Mouse (Mus musculus): ENCODE results near the gene Nanos2. TPM values are rescaled to one million over a fixed set of nuclear protein-coding genes. Genes with fewer than 3 reads are reported as not detected.

Gene Nanos2
- polyA plus RNA-seq, 1 experiment = 2.7 TPM

DNA sequence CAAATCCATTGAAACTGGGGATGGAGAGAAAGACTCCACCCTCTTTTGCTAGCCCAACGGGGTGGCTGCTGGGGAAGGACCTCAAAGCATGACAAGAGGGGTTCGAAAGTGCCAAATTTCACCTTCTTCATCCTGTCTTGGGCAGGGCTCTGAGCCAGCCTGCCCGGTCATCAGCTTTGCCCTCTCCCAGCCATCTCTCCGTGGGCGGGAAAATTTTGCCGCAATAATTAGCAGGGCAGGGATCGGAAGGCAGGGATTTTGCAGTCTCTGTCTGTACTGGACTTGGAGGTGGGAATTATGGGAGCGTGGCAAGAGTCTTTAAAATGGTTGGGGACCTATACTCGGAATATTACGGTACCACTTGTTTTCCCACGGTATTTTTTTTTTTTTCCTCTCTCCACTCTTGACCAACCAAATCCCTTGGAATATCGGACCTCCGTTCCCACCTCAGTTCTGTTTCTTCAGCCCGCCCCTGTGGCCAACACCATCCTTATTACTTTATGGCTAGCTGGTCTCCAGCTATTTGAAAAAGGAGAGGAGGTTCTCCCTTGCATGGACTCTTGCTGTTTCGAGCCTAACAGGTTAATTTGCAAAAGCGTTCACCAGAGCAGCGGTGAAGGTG is 24.9 kb upstream of the Nanos2 start:
- no peak for TF ChIP-seq POLR2A (IDR thresholded peaks at IDR 0.05; ENCODE audit: borderline replicate concordance, extremely low read depth, insufficient read depth, insufficient read length, poor library complexity, severe bottlenecking)
- no peak for TF ChIP-seq CTCF (IDR thresholded peaks at IDR 0.05; ENCODE audit: borderline replicate concordance, extremely low read depth, insufficient read depth, insufficient read length)
- DNase-seq (ENCODE audit: low read depth) = peak; percentile 74

GRCm38 (mm10) chr7:18962795-18963194 is 24.4 kb upstream of the Nanos2 start:
- TF ChIP-seq CTCF (IDR thresholded peaks at IDR 0.05; ENCODE audit: borderline replicate concordance, extremely low read depth, insufficient read depth, insufficient read length) (no peak), POLR2A (IDR thresholded peaks at IDR 0.05; ENCODE audit: borderline replicate concordance, extremely low read depth, insufficient read depth, insufficient read length, poor library complexity, severe bottlenecking) (no peak)
- no peak for DNase-seq (ENCODE audit: low read depth)

DNA sequence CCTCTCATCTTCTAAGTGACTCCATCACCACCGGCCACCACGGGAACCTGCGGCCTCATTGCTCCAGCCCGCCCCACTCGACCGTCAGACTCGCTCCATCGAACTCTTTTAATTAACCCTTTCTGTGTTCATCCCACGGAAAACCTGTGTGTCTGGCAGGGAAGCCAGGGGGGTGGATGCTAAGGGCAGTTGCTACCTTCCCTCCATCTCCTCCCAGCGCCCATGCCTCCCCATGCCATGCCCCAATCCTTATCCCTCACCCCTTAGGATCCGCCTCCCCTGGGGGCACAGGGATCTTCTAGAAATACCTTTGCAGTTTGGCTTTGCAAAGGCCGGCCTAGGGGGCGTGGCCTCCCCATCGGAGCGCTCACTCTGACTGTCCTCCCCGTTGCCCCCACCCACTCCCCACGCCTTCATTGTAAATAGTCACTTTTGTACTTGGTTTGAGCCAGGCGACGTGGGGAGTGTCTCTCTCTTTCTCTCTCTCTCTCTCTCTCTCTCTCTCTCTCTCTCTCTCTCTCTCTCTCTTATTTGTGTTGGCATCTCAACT is 23.8 kb upstream of the Nanos2 start:
- no peak for TF ChIP-seq CTCF (IDR thresholded peaks at IDR 0.05; ENCODE audit: borderline replicate concordance, extremely low read depth, insufficient read depth, insufficient read length)
- no peak for TF ChIP-seq POLR2A (IDR thresholded peaks at IDR 0.05; ENCODE audit: borderline replicate concordance, extremely low read depth, insufficient read depth, insufficient read length, poor library complexity, severe bottlenecking)

GRCm38 (mm10) chr7:18965312-18965711 is 21.9 kb upstream of the Nanos2 start:
- no peak for DNase-seq (ENCODE audit: low read depth)
- TF ChIP-seq POLR2A (IDR thresholded peaks at IDR 0.05; ENCODE audit: borderline replicate concordance, extremely low read depth, insufficient read depth, insufficient read length, poor library complexity, severe bottlenecking) (no peak), CTCF (IDR thresholded peaks at IDR 0.05; ENCODE audit: borderline replicate concordance, extremely low read depth, insufficient read depth, insufficient read length) (no peak)

More for the DNA sequence above, 23.8 kb upstream of the Nanos2 start:
- DNase-seq (ENCODE audit: low read depth) = no peak

GRCm38 (mm10) chr7:18967603-18968002 is 19.6 kb upstream of the Nanos2 start:
- DNase-seq (ENCODE audit: low read depth) = peak; percentile 59
- no peak for TF ChIP-seq CTCF (IDR thresholded peaks at IDR 0.05; ENCODE audit: borderline replicate concordance, extremely low read depth, insufficient read depth, insufficient read length)
- TF ChIP-seq POLR2A (IDR thresholded peaks at IDR 0.05; ENCODE audit: borderline replicate concordance, extremely low read depth, insufficient read depth, insufficient read length, poor library complexity, severe bottlenecking) = no peak

DNA sequence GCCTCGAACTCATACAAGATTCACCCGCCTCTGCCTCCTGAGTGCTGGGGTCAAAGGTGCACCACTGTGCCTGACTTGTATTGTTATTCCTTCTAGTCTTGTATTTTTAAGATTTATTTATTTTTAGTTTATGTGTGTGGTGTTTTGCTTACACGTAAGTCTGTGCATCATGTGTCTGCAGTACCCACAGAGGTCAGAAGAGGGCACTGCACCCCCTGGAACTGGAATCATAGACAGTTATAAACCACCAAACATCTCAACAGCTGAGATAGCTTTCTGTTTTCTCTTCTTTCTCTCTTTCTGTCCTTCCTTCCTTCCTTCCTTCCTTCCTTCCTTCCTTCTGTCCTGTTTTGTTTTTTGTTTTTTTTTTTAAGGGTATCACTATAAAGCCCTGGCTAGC is 16.2 kb upstream of the Nanos2 start:
- DNase-seq (ENCODE audit: low read depth) = no peak
- no peak for TF ChIP-seq POLR2A (IDR thresholded peaks at IDR 0.05; ENCODE audit: borderline replicate concordance, extremely low read depth, insufficient read depth, insufficient read length, poor library complexity, severe bottlenecking)
- peak; percentile 27; the same call in 1 of the 2 replicates for TF ChIP-seq CTCF (IDR thresholded peaks at IDR 0.05; ENCODE audit: borderline replicate concordance, extremely low read depth, insufficient read depth, insufficient read length)

GRCm38 (mm10) chr7:18978381-18978780 is 8.8 kb upstream of the Nanos2 start:
- DNase-seq (ENCODE audit: low read depth) = peak; percentile 74
- TF ChIP-seq POLR2A (IDR thresholded peaks at IDR 0.05; ENCODE audit: borderline replicate concordance, extremely low read depth, insufficient read depth, insufficient read length, poor library complexity, severe bottlenecking) = no peak
- TF ChIP-seq CTCF (IDR thresholded peaks at IDR 0.05; ENCODE audit: borderline replicate concordance, extremely low read depth, insufficient read depth, insufficient read length) = no peak

- TF ChIP-seq CTCF (IDR thresholded peaks at IDR 0.05; ENCODE audit: borderline replicate concordance, extremely low read depth, insufficient read depth, insufficient read length) = no peak
- TF ChIP-seq POLR2A (IDR thresholded peaks at IDR 0.05; ENCODE audit: borderline replicate concordance, extremely low read depth, insufficient read depth, insufficient read length, poor library complexity, severe bottlenecking) = no peak
- no peak for DNase-seq (ENCODE audit: low read depth)
Measured at GRCm38 (mm10) chr7:18986503-18986902, 697 bp upstream of the Nanos2 start.

- TF ChIP-seq POLR2A (IDR thresholded peaks at IDR 0.05; ENCODE audit: borderline replicate concordance, extremely low read depth, insufficient read depth, insufficient read length, poor library complexity, severe bottlenecking) (no peak), CTCF (IDR thresholded peaks at IDR 0.05; ENCODE audit: borderline replicate concordance, extremely low read depth, insufficient read depth, insufficient read length) (no peak)
- DNase-seq (ENCODE audit: low read depth) = no peak
Measured at GRCm38 (mm10) chr7:18987747-18988146, 547 bp downstream of the Nanos2 start.

- no peak for TF ChIP-seq POLR2A (IDR thresholded peaks at IDR 0.05; ENCODE audit: borderline replicate concordance, extremely low read depth, insufficient read depth, insufficient read length, poor library complexity, severe bottlenecking)
- TF ChIP-seq CTCF (IDR thresholded peaks at IDR 0.05; ENCODE audit: borderline replicate concordance, extremely low read depth, insufficient read depth, insufficient read length) = no peak
- DNase-seq (ENCODE audit: low read depth) = no peak
Measured at GRCm38 (mm10) chr7:18988780-18989179, 1.6 kb downstream of the Nanos2 start.

DNA sequence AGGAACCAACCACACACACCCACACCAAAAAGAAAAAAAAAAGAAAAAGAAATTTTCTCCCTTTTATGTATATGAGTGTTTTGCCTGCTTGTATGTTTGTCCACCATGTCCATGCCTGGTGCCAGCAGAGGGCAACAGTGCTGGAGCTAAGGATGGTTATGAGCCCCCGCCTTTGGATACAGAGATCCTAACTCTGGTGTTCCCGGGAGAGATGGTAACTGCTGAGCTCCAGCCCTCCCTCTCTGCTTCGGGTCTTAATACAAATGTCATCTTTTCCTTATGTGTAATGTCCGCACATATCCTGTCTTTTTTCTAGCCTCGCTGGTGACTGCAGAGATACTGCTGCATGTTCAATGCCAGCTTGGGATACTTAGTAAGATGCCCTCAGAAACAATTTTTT is 2.8 kb downstream of the Nanos2 start:
- TF ChIP-seq POLR2A (IDR thresholded peaks at IDR 0.05; ENCODE audit: borderline replicate concordance, extremely low read depth, insufficient read depth, insufficient read length, poor library complexity, severe bottlenecking) (no peak), CTCF (IDR thresholded peaks at IDR 0.05; ENCODE audit: borderline replicate concordance, extremely low read depth, insufficient read depth, insufficient read length) (peak; percentile 35; the same call in 1 of the 2 replicates)
- DNase-seq (ENCODE audit: low read depth) = peak; percentile 71

All from brain, embryonic 14.5 days (tissue).